Mouse (Mus musculus) myocyte (in vitro differentiated cells): Measurements from ENCODE around the gene Marveld3. TPM values are rescaled to one million over a fixed set of nuclear protein-coding genes. Genes with fewer than 3 reads are reported as not detected.

Source experiments
- H3K27me3 ChIP-seq: one replicate; pipeline ENCODE4 v1.6.1; 2011; ENCODE audit not compliant: control insufficient read depth, insufficient read depth, insufficient read length
- H3K36me3 ChIP-seq: one replicate; pipeline ENCODE4 v1.6.1; 2011; ENCODE audit not compliant: control insufficient read depth, insufficient read depth
- H3K4me2 ChIP-seq: one replicate; pipeline ENCODE4 v1.6.1; 2011; ENCODE audit warnings: low read depth, control low read depth
- H3K4me3 ChIP-seq: one replicate; pipeline ENCODE4 v1.5.1; 2011; ENCODE audit warnings: mild to moderate bottlenecking, control low read depth, moderate library complexity
- H3K79me2 ChIP-seq: one replicate; pipeline ENCODE4 v1.6.1; 2011; ENCODE audit not compliant: control insufficient read depth, insufficient read depth
- H3ac ChIP-seq: one replicate; pipeline ENCODE4 v1.6.1; 2011; ENCODE audit not compliant: control insufficient read depth, insufficient read length
- CEBPB ChIP-seq: IDR thresholded peaks from 2 replicates; pipeline ENCODE4 v1.6.1; 2011; ENCODE audit warnings: mild to moderate bottlenecking, moderate library complexity; ENCODE audit not compliant: poor library complexity, insufficient read depth, severe bottlenecking
- E2F4 ChIP-seq: IDR thresholded peaks from one replicate; pipeline ENCODE4 v1.6.1; 2011; ENCODE audit warnings: mild to moderate bottlenecking, control low read depth, moderate library complexity; ENCODE audit not compliant: insufficient read depth
- MAX ChIP-seq: IDR thresholded peaks from one replicate; pipeline ENCODE4 v1.6.1; 2011; ENCODE audit warnings: low read depth, mild to moderate bottlenecking, control low read depth
- MYOD1 ChIP-seq, 3 experiments: IDR thresholded peaks; one replicate each; pipeline ENCODE4 v1.6.1; 2011; ENCODE audit warnings: control low read depth in 2 of 3, low read depth in 2 of 3, mild to moderate bottlenecking in 2 of 3, moderate library complexity in 1 of 3; ENCODE audit not compliant: insufficient read length in 2 of 3, control insufficient read depth in 1 of 3
- MYOG ChIP-seq, 3 experiments: IDR thresholded peaks; one replicate each; pipeline ENCODE4 v1.6.1; 2011; ENCODE audit warnings: control low read depth in 2 of 3, low read depth in 2 of 3, mild to moderate bottlenecking in 2 of 3; ENCODE audit not compliant: insufficient read length in 2 of 3, control insufficient read depth in 1 of 3, insufficient read depth in 1 of 3
- POLR2A ChIP-seq: IDR thresholded peaks from one replicate; pipeline ENCODE4 v1.6.1; 2011; ENCODE audit warnings: low read depth, mild to moderate bottlenecking, control low read depth, moderate library complexity; ENCODE audit not compliant: insufficient read length
- POLR2AphosphoS2 ChIP-seq: IDR thresholded peaks from one replicate; pipeline ENCODE4 v1.6.1; 2011; ENCODE audit warnings: low read depth, control low read depth; ENCODE audit not compliant: insufficient read length
- REST ChIP-seq: IDR thresholded peaks from one replicate; pipeline ENCODE4 v1.6.1; 2011; ENCODE audit warnings: mild to moderate bottlenecking, control low read depth, moderate library complexity; ENCODE audit not compliant: insufficient read depth, insufficient read length
- SRF ChIP-seq: IDR thresholded peaks from one replicate; pipeline ENCODE4 v1.6.1; 2011; ENCODE audit warnings: low read depth; ENCODE audit not compliant: control insufficient read depth, insufficient read length
- TCF12 ChIP-seq: IDR thresholded peaks from one replicate; pipeline ENCODE4 v1.6.1; 2011; ENCODE audit warnings: mild to moderate bottlenecking, control low read depth; ENCODE audit not compliant: poor library complexity, insufficient read depth, severe bottlenecking
- TCF3 ChIP-seq: IDR thresholded peaks from one replicate; pipeline ENCODE4 v1.6.1; 2011; ENCODE audit warnings: low read depth, control low read depth; ENCODE audit not compliant: insufficient read length
- USF1 ChIP-seq: IDR thresholded peaks from one replicate; pipeline ENCODE4 v1.6.1; 2011; ENCODE audit warnings: low read depth, mild to moderate bottlenecking, control low read depth, moderate library complexity
- polyA plus RNA-seq: library from polyadenylated mRNA; unstranded; fragments of >200 nt; fragmentation: generic; extraction: Trizol; gene quantifications from one replicate; pipeline ENCODE4 v1.2.1, GENCODE M21; 2012; ENCODE audit warnings: missing spikeins

Gene Marveld3
- polyA plus RNA-seq, 1 experiment: 0.04 TPM

- H3K79me2 ChIP-seq: no peaks in the 10 kb centered on the region
- H3K4me3 ChIP-seq: no peak overlapping the region
- H3K36me3 ChIP-seq: no peaks in the 10 kb centered on the region
- no peak overlapping the region for H3K4me2 ChIP-seq
- no peak overlapping the region for H3ac ChIP-seq
- peaks cover 16% of the 10 kb centered on the region for H3K27me3 ChIP-seq
- no peak for TF ChIP-seq USF1
- TF ChIP-seq MYOG (IDR thresholded peaks at IDR 0.05; ENCODE audit: control insufficient read depth in 1 of 3, insufficient read depth in 1 of 3, insufficient read length in 2 of 3, low read depth in 2 of 3): no peak
- no peak for TF ChIP-seq SRF
- no peak for TF ChIP-seq TCF12
- TF ChIP-seq MYOD1 (IDR thresholded peaks at IDR 0.05; ENCODE audit: control insufficient read depth in 1 of 3, insufficient read length in 2 of 3, low read depth in 2 of 3): no peak
- no peak for TF ChIP-seq E2F4
- no peak for TF ChIP-seq TCF3
- no peak for TF ChIP-seq POLR2AphosphoS2
- no peak for TF ChIP-seq CEBPB
- TF ChIP-seq REST: no peak
- TF ChIP-seq POLR2A: no peak
- TF ChIP-seq MAX: no peak
Measured at GRCm38 (mm10) chr8:109972901-109973300, 10.9 kb upstream of the Marveld3 start.

GRCm38 (mm10) chr8:109970323-109970722, 8.3 kb upstream of the Marveld3 start:
- TF ChIP-seq SRF: no peak
- TF ChIP-seq USF1: no peak
- TF ChIP-seq REST: no peak
- no peak for TF ChIP-seq POLR2AphosphoS2
- no peak for TF ChIP-seq MYOD1 (IDR thresholded peaks at IDR 0.05; ENCODE audit: control insufficient read depth in 1 of 3, insufficient read length in 2 of 3, low read depth in 2 of 3)
- TF ChIP-seq TCF12: no peak
- TF ChIP-seq MAX: no peak
- TF ChIP-seq TCF3: no peak
- no peak for TF ChIP-seq MYOG (IDR thresholded peaks at IDR 0.05; ENCODE audit: control insufficient read depth in 1 of 3, insufficient read depth in 1 of 3, insufficient read length in 2 of 3, low read depth in 2 of 3)
- TF ChIP-seq E2F4: no peak
- TF ChIP-seq POLR2A: no peak
- TF ChIP-seq CEBPB: no peak
- no peak overlapping the region for H3K4me2 ChIP-seq
- no peak overlapping the region for H3ac ChIP-seq

GRCm38 (mm10) chr8:109968837-109969236, 6.8 kb upstream of the Marveld3 start:
- Histone ChIP-seq H3K27me3 (peaks cover 16% of the 10 kb centered on the region), H3K4me3 (no peak overlapping the region), H3K4me2 (no peak overlapping the region), H3ac (no peak overlapping the region), H3K36me3 (no peaks in the 10 kb centered on the region), H3K79me2 (no peaks in the 10 kb centered on the region)
- TF ChIP-seq POLR2A (no peak), E2F4 (no peak), MYOG (IDR thresholded peaks at IDR 0.05; ENCODE audit: control insufficient read depth in 1 of 3, insufficient read depth in 1 of 3, insufficient read length in 2 of 3, low read depth in 2 of 3) (no peak), TCF3 (no peak), MAX (no peak), POLR2AphosphoS2 (no peak), REST (no peak), USF1 (no peak), TCF12 (no peak)

More at GRCm38 (mm10) chr8:109970323-109970722, 8.3 kb upstream of the Marveld3 start:
- Histone ChIP-seq H3K27me3 (peaks cover 16% of the 10 kb centered on the region), H3K4me3 (no peak overlapping the region), H3K79me2 (no peaks in the 10 kb centered on the region), H3K36me3 (no peaks in the 10 kb centered on the region)

- H3K27me3 ChIP-seq: peaks cover 10% of the 10 kb centered on the region
- no peak overlapping the region for H3ac ChIP-seq
Measured at GRCm38 (mm10) chr8:109964106-109964505, 2.1 kb upstream of the Marveld3 start.

GRCm38 (mm10) chr8:109963421-109963820, 1.4 kb upstream of the Marveld3 start:
- peaks cover 4% of the 10 kb centered on the region for H3K27me3 ChIP-seq
- no peaks in the 10 kb centered on the region for H3K36me3 ChIP-seq
- H3K4me2 ChIP-seq: no peak overlapping the region
- no peaks in the 10 kb centered on the region for H3K79me2 ChIP-seq
- no peak overlapping the region for H3ac ChIP-seq
- TF ChIP-seq E2F4: no peak
- no peak for TF ChIP-seq USF1
- no peak for TF ChIP-seq MYOD1 (IDR thresholded peaks at IDR 0.05; ENCODE audit: control insufficient read depth in 1 of 3, insufficient read length in 2 of 3, low read depth in 2 of 3)
- TF ChIP-seq REST: no peak
- no peak for TF ChIP-seq SRF
- no peak overlapping the region for H3K4me3 ChIP-seq

More at GRCm38 (mm10) chr8:109964106-109964505, 2.1 kb upstream of the Marveld3 start:
- H3K4me3 ChIP-seq: no peak overlapping the region
- no peaks in the 10 kb centered on the region for H3K79me2 ChIP-seq
- no peak overlapping the region for H3K4me2 ChIP-seq
- H3K36me3 ChIP-seq: no peaks in the 10 kb centered on the region
- TF ChIP-seq MYOD1 (IDR thresholded peaks at IDR 0.05; ENCODE audit: control insufficient read depth in 1 of 3, insufficient read length in 2 of 3, low read depth in 2 of 3) (no peak), E2F4 (no peak), TCF3 (no peak), POLR2AphosphoS2 (no peak), MAX (no peak), CEBPB (no peak), REST (no peak), SRF (no peak), TCF12 (no peak), USF1 (no peak), MYOG (IDR thresholded peaks at IDR 0.05; ENCODE audit: control insufficient read depth in 1 of 3, insufficient read depth in 1 of 3, insufficient read length in 2 of 3, low read depth in 2 of 3) (no peak)
